Mouse (Mus musculus) CH12.LX (cell line): ENCODE measurements around the gene Scrt2. TPM values are rescaled to one million over a fixed set of nuclear protein-coding genes. Genes with fewer than 3 reads are reported as not detected.

Source experiments
- DNase-seq: peaks from one replicate; pipeline ENCODE4 v3.0.0-alpha.2; 2013; ENCODE audit errors: extremely low read depth
- H3K27ac ChIP-seq: 2 replicates; pipeline ENCODE4 v1.5.1; 2012; ENCODE audit warnings: low read depth, mild to moderate bottlenecking, control low read depth, moderate library complexity; ENCODE audit not compliant: insufficient read depth
- H3K27me3 ChIP-seq: replicated peaks from 2 replicates; pipeline ENCODE3; 2012; ENCODE audit warnings: inconsistent platforms
- H3K36me3 ChIP-seq, 2 experiments: replicated peaks in 1 of 2; 2 replicates each; pipeline versions ENCODE3 to v1.6.1; 2012; ENCODE audit warnings: inconsistent platforms in 1 of 2, low read length in 1 of 2, mild to moderate bottlenecking in 1 of 2, mixed read lengths in 1 of 2, moderate library complexity in 1 of 2; ENCODE audit not compliant: control insufficient read depth in 1 of 2, insufficient read depth in 1 of 2
- H3K4me1 ChIP-seq, 2 experiments: 2 replicates each; pipeline ENCODE4 v1.6.1; 2012; ENCODE audit warnings: inconsistent platforms in 1 of 2, moderate library complexity in 1 of 2; ENCODE audit not compliant: insufficient read depth in 2 of 2, control insufficient read depth in 1 of 2
- H3K4me2 ChIP-seq: 2 replicates; pipeline ENCODE4 v1.6.1; 2012; ENCODE audit warnings: low read depth, mild to moderate bottlenecking, control low read depth; ENCODE audit not compliant: poor library complexity, insufficient read depth, severe bottlenecking
- H3K4me3 ChIP-seq, 3 experiments: fragments of 150-350 bp in 1 of 3; sonication (generic) in 1 of 3; replicated peaks in 1 of 3; 2 replicates each; pipeline versions ENCODE3 to v1.5.1; 2011 to 2012; ENCODE audit warnings: low read depth in 2 of 3, low read length in 2 of 3, mild to moderate bottlenecking in 2 of 3, moderate library complexity in 2 of 3, control low read depth in 1 of 3, improper control_type of control experiment in 1 of 3, inconsistent platforms in 1 of 3, mixed read lengths in 1 of 3; ENCODE audit not compliant: poor library complexity in 1 of 3
- H3K79me2 ChIP-seq: replicated peaks from 2 replicates; pipeline ENCODE4 v1.6.1; 2012; ENCODE audit warnings: mild to moderate bottlenecking, moderate library complexity; ENCODE audit not compliant: control insufficient read depth, poor library complexity, insufficient read depth, severe bottlenecking; ENCODE audit errors: extremely low read depth
- H3K9ac ChIP-seq: 2 replicates; pipeline ENCODE4 v1.6.1; 2012; ENCODE audit warnings: low read depth, mild to moderate bottlenecking, control low read depth, moderate library complexity; ENCODE audit not compliant: insufficient read depth
- H3K9me3 ChIP-seq: replicated peaks from 2 replicates; pipeline ENCODE3; 2012; ENCODE audit warnings: low read length, inconsistent platforms, mixed read lengths
- CHD2 ChIP-seq: IDR thresholded peaks from 2 replicates; pipeline ENCODE4 v1.6.1; 2011; ENCODE audit warnings: low read length, improper control_type of control experiment
- CTCF ChIP-seq, 2 experiments: IDR thresholded peaks in 1 of 2; conservative IDR thresholded peaks in 1 of 2; 2 replicates each; pipeline ENCODE4 v1.5.1; 2011 to 2012; ENCODE audit warnings: low read depth in 2 of 2, low read length in 2 of 2, improper control_type of control experiment in 1 of 2, inconsistent platforms in 1 of 2, mild to moderate bottlenecking in 1 of 2, moderate library complexity in 1 of 2
- E2F4 ChIP-seq: IDR thresholded peaks from 2 replicates; pipeline ENCODE4 v1.6.1; 2011; ENCODE audit warnings: low read depth, low read length, improper control_type of control experiment; ENCODE audit not compliant: insufficient replicate concordance
- ELF1 ChIP-seq: IDR thresholded peaks from 2 replicates; pipeline ENCODE4 v1.6.1; 2014; ENCODE audit warnings: low read depth, mild to moderate bottlenecking, inconsistent platforms, low read length, improper control_type of control experiment
- ETS1 ChIP-seq: conservative IDR thresholded peaks from 2 replicates; pipeline ENCODE4 v1.6.1; 2012; ENCODE audit warnings: low read depth, mild to moderate bottlenecking, inconsistent platforms, low read length, improper control_type of control experiment, moderate library complexity
- GABPA ChIP-seq: IDR thresholded peaks from 2 replicates; pipeline ENCODE4 v1.6.1; 2012; ENCODE audit warnings: low read depth, low read length, improper control_type of control experiment, inconsistent platforms; ENCODE audit not compliant: insufficient replicate concordance
- HCFC1 ChIP-seq: IDR thresholded peaks from 2 replicates; pipeline ENCODE4 v1.6.1; 2012; ENCODE audit warnings: low read depth, mild to moderate bottlenecking, inconsistent platforms, low read length, improper control_type of control experiment
- JUN ChIP-seq: IDR thresholded peaks from 2 replicates; pipeline ENCODE4 v1.6.1; 2011; ENCODE audit warnings: low read depth, mild to moderate bottlenecking, low read length, improper control_type of control experiment, moderate library complexity; ENCODE audit not compliant: insufficient read depth
- JUND ChIP-seq: conservative IDR thresholded peaks from 2 replicates; pipeline ENCODE4 v1.6.1; 2011; ENCODE audit warnings: low read depth, low read length, improper control_type of control experiment
- MAFK ChIP-seq: IDR thresholded peaks from 2 replicates; pipeline ENCODE4 v1.6.1; 2011; ENCODE audit warnings: low read length, improper control_type of control experiment; ENCODE audit not compliant: insufficient replicate concordance
- MAX ChIP-seq: IDR thresholded peaks from 2 replicates; pipeline ENCODE4 v1.6.1; 2011; ENCODE audit warnings: low read length, improper control_type of control experiment
- MAZ ChIP-seq: IDR thresholded peaks from 2 replicates; pipeline ENCODE4 v1.6.1; 2012; ENCODE audit warnings: low read depth, mild to moderate bottlenecking, inconsistent platforms, low read length, improper control_type of control experiment, moderate library complexity
- MEF2A ChIP-seq: IDR thresholded peaks from 2 replicates; pipeline ENCODE4 v1.6.1; 2014; ENCODE audit warnings: low read depth, mild to moderate bottlenecking, inconsistent platforms, low read length, improper control_type of control experiment, borderline replicate concordance
- MXI1 ChIP-seq: IDR thresholded peaks from 2 replicates; pipeline ENCODE4 v1.6.1; 2011; ENCODE audit warnings: mild to moderate bottlenecking, low read depth, low read length, improper control_type of control experiment
- NELFE ChIP-seq: IDR thresholded peaks from 2 replicates; pipeline ENCODE4 v1.6.1; 2011; ENCODE audit warnings: low read depth, low read length, improper control_type of control experiment
- PAX5 ChIP-seq: IDR thresholded peaks from 2 replicates; pipeline ENCODE4 v1.6.1; 2012; ENCODE audit warnings: low read length, inconsistent platforms, mixed read lengths
- POLR2A ChIP-seq: IDR thresholded peaks from 2 replicates; pipeline ENCODE4 v1.6.1; 2011; ENCODE audit warnings: low read depth, mild to moderate bottlenecking, improper control_type of control experiment, low read length
- POLR2AphosphoS2 ChIP-seq: IDR thresholded peaks from 2 replicates; pipeline ENCODE4 v1.6.1; 2011; ENCODE audit warnings: low read depth, low read length, improper control_type of control experiment
- RCOR1 ChIP-seq: conservative IDR thresholded peaks from 2 replicates; pipeline ENCODE4 v1.6.1; 2012; ENCODE audit warnings: low read depth, mild to moderate bottlenecking, inconsistent platforms, low read length, improper control_type of control experiment
- SMC3 ChIP-seq: IDR thresholded peaks from 2 replicates; pipeline ENCODE4 v1.6.1; 2011; ENCODE audit warnings: low read depth, low read length, improper control_type of control experiment
- TCF12 ChIP-seq: IDR thresholded peaks from 2 replicates; pipeline ENCODE4 v1.6.1; 2014; ENCODE audit warnings: low read depth, mild to moderate bottlenecking, inconsistent platforms, low read length, improper control_type of control experiment
- UBTF ChIP-seq: IDR thresholded peaks from 2 replicates; pipeline ENCODE4 v1.6.1; 2012; ENCODE audit warnings: low read depth, mild to moderate bottlenecking, inconsistent platforms, low read length, improper control_type of control experiment, moderate library complexity
- ZKSCAN1 ChIP-seq: IDR thresholded peaks from 2 replicates; pipeline ENCODE4 v1.6.1; 2012; ENCODE audit warnings: low read depth, inconsistent platforms, low read length, improper control_type of control experiment, borderline replicate concordance
- ZMIZ1 ChIP-seq: IDR thresholded peaks from 2 replicates; pipeline ENCODE4 v1.6.1; 2012; ENCODE audit warnings: low read depth, mild to moderate bottlenecking, inconsistent platforms, low read length, improper control_type of control experiment
- ZNF384 ChIP-seq: IDR thresholded peaks from 2 replicates; pipeline ENCODE4 v1.6.1; 2012; ENCODE audit warnings: low read depth, low read length, improper control_type of control experiment, inconsistent platforms
- dilution Hi-C: fragments of 300-500 bp; cut with MboI; formaldehyde crosslinking; loops from 2 replicates; pipeline ENCODE4 v1.14.3; 2020; ENCODE audit warnings: low sequenced_read_pairs; ENCODE audit not compliant: extremely low pct_unique_long_range_greater_than_20kb, extremely low pct_ligation_motif_present
- in situ Hi-C: fragments of 300-500 bp; cut with MboI; formaldehyde crosslinking; loops from 3 replicates; pipeline ENCODE4 v1.14.3; 2019; ENCODE audit warnings: low sequenced_read_pairs, low pct_ligation_motif_present, low pct_unique_long_range_greater_than_20kb, mixed read lengths
- polyA plus RNA-seq: library from polyadenylated mRNA; unstranded; fragments of >175 nt; gene quantifications from 2 replicates; pipeline ENCODE4 v1.2.1, GENCODE M21; 2012; ENCODE audit warnings: low read depth; ENCODE audit not compliant: insufficient read length
- total RNA-seq, 2 experiments: library from RNA; depleted of rRNA; stranded (reverse); fragments of 300-350 nt in 1 of 2; fragments of >200 nt in 1 of 2; gene quantifications; 2 replicates each; pipeline ENCODE4 v1.2.3; 2012 to 2014

Scrt2 gene
- total and polyA plus RNA-seq, 3 experiments, result not detected

DNA sequence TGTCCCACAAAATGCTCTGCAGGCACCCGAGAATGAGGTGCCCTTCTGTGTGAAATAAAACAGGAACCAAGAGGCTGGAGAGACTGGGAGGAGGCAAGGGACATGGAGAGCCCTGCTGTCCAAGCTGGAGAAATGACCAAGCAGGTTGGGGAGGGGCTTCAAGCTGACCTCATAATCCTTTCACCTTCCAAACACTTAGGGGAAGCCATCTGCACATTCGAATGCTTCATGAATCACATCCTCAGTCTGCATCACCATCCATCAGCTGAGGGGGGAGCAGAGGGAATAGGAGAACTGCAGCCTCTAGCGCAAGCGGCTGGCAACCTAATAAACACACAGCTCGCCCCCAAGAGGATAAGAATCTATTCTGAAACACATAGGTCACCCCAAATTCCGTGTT, 21.0 kb downstream of the Scrt2 start:
- H3K4me3 ChIP-seq, result no peak overlapping the region
- H3K4me1 ChIP-seq, result no peaks in the 10 kb centered on the region; a peak in 1 of 4 replicates
- H3K27ac ChIP-seq, result no peak overlapping the region
- peaks cover 17% of the 10 kb centered on the region for H3K9me3 ChIP-seq
- TF ChIP-seq GABPA (no peak), JUND (no peak), JUN (no peak), UBTF (no peak), E2F4 (no peak), MAZ (no peak), CHD2 (no peak), MAFK (no peak), HCFC1 (no peak), ETS1 (no peak), ZMIZ1 (no peak), PAX5 (no peak), CTCF (conservative IDR thresholded peaks at IDR 0.05 in 1 of 2, IDR thresholded peaks at IDR 0.05 in 1 of 2; ENCODE audit: low read depth in 2 of 2, low read length in 2 of 2) (no peak), ELF1 (no peak), TCF12 (no peak), MXI1 (no peak), RCOR1 (no peak), SMC3 (no peak)
- dilution Hi-C loops (no loop called here), in situ Hi-C loops (no loop called here)
- H3K27me3 ChIP-seq, result peaks cover 66% of the 10 kb centered on the region
- H3K9ac ChIP-seq, result no peak overlapping the region
- DNase-seq, result no peak
- no peaks in the 10 kb centered on the region for H3K36me3 ChIP-seq
- no peak overlapping the region for H3K4me2 ChIP-seq
- no peaks in the 10 kb centered on the region for H3K79me2 ChIP-seq

DNA sequence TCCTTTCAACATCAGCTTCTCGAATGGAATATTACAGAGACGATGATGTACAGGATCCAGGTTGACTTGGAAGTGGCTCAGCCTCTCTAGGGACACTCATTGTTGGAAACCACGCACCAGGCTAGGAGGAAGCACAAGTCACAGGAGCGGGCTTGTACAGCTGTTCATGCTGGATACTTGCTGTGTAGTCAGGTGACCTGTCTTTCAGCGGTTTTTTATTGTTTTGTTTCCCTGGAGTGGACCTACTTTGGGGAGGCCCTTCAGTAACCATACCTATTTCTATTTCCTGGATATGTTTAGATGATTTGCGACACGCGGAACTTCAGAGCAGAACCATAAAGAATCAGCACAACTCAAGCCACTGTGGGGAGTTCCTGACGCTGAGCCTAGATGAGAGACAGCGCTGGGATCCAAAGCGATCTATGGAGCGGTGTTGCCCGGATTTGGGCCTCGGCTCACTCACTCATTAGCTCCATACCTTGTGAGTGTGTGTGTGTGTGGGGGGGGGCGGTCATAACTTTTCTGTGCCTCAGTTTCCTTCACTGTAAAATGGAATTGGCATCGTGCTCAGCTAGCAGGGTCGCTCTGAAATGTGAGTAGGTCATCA, 23.5 kb downstream of the Scrt2 start:
- Histone ChIP-seq H3K4me3 (no peak overlapping the region), H3K9me3 (peaks cover 24% of the 10 kb centered on the region), H3K4me2 (no peak overlapping the region), H3K9ac (no peak overlapping the region), H3K79me2 (no peaks in the 10 kb centered on the region), H3K27me3 (peaks cover 66% of the 10 kb centered on the region), H3K36me3 (no peaks in the 10 kb centered on the region)
- in situ Hi-C loops, result no loop called here
- TF ChIP-seq POLR2AphosphoS2 (no peak), CHD2 (no peak), GABPA (no peak), TCF12 (no peak), MAX (no peak), JUN (no peak), SMC3 (no peak), JUND (no peak), NELFE (no peak), UBTF (no peak), MXI1 (no peak), POLR2A (no peak), MAZ (no peak), MEF2A (no peak), ZKSCAN1 (no peak), ZNF384 (no peak), ELF1 (no peak), HCFC1 (no peak)
- TF ChIP-seq, all 38 proteins: peak for 0
- DNase-seq, result no peak
- Histone ChIP-seq H3K4me1 (no peaks in the 10 kb centered on the region; a peak in 1 of 4 replicates), H3K27ac (no peak overlapping the region)
- dilution Hi-C loops, result no loop called here
